Mouse (Mus musculus) subcutaneous adipose tissue, adult 2 months (tissue): ENCODE measurements around the gene Thrap3. TPM values are rescaled to one million over a fixed set of nuclear protein-coding genes. Genes with fewer than 3 reads are reported as not detected.

Experiments used
- polyA plus RNA-seq: library from polyadenylated mRNA; depleted of rRNA; stranded (reverse); fragments of >200 nt; gene quantifications from 2 replicates; pipeline ENCODE4 v1.2.3, GENCODE M21; 2012; ENCODE audit warnings: low replicate concordance; rRNA removed

Gene Thrap3
- 53.3 and 84.9 TPM in 2 replicates for polyA plus RNA-seq

GRCm38 (mm10) chr4:126202303-126203181 is at the start of gene Thrap3:
Gene Thrap3, minus strand, starts transcription at chr4:126202760.

GRCm38 (mm10) chr4:126163067-126163659 is 39.4 kb downstream of the Thrap3 start, which contains the start of gene Sh3d21:
Gene Sh3d21, minus strand, starts transcription at chr4:126163491.

GRCm38 (mm10) chr4:126147533-126148160 is 54.9 kb downstream of the Thrap3 start, which contains the start of gene Eva1b:
Gene Eva1b, plus strand, starts transcription at chr4:126147744.

Other genes with a start within 250 kb of the Thrap3 start
- 3.4 and 15.9 TPM in 2 replicates for gene Csf3r, start 178.2 kb downstream of the Thrap3 start, polyA plus RNA-seq
- 61.6 and 88.3 TPM in 2 replicates for gene Mrps15, start 155.8 kb downstream of the Thrap3 start, polyA plus RNA-seq
- gene Oscp1, start 144.2 kb downstream of the Thrap3 start, polyA plus RNA-seq, result 7.1 and 8.5 TPM in 2 replicates
- 67.9 and 81.9 TPM in 2 replicates for gene Lsm10, start 106.1 kb downstream of the Thrap3 start, polyA plus RNA-seq
- 45.7 and 49.8 TPM in 2 replicates for gene Stk40, start 98.8 kb downstream of the Thrap3 start, polyA plus RNA-seq
- 56.7 and 137 TPM in 2 replicates for gene Eva1b, start 55.0 kb downstream of the Thrap3 start, polyA plus RNA-seq
- gene Sh3d21, start 39.3 kb downstream of the Thrap3 start, polyA plus RNA-seq, result 3.2 and 3.8 TPM in 2 replicates
- 88.8 and 106 TPM in 2 replicates for gene Map7d1, start 53.6 kb upstream of the Thrap3 start, polyA plus RNA-seq
- gene Trappc3, start 59.6 kb upstream of the Thrap3 start, polyA plus RNA-seq, result 68.1 and 71.5 TPM in 2 replicates
- gene Col8a2, start 84.0 kb upstream of the Thrap3 start, polyA plus RNA-seq, result 0.82 and 5.8 TPM in 2 replicates
- gene Adprhl2, start 118.9 kb upstream of the Thrap3 start, polyA plus RNA-seq, result 38.9 and 56.9 TPM in 2 replicates
- 5.2 and 14.5 TPM in 2 replicates for gene Tekt2, start 122.9 kb upstream of the Thrap3 start, polyA plus RNA-seq
- gene Ago3, start 226.8 kb upstream of the Thrap3 start, polyA plus RNA-seq, result 6.7 and 26.2 TPM in 2 replicates